8 mouse cellular contexts compared by ENCODE assay signal in the genomic region with DNA sequence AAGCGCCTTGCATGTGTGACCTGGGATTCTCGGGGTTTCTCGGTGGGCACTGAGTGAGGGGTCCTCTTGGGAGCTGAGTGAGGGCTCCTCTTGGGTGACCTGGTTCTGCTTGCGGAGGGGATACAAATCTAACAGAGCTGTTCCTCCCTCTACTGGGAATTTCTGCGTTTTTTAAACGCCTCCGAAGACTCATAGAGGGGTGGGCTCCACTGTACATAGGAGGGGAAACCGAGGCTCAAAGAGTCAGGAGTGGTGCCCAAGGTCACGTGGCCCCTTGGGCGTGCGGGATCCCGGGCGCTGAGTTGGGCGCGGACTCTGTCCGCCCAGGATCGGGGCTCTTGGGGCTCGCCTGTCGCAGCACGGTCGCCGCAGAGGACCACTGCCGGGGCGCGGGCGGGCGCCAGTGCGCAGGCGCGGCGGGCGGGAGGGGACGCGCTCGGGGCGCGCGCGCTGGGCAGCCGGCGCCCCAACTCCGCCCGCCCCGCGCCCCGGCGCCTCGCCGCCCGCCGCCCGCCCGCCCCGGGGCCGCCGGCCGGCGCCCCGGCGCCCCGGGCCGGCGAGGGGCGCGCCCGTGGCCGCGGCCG. TPM values are rescaled to one million over a fixed set of nuclear protein-coding genes. Genes with fewer than 3 reads are reported as not detected.
DNase-seq lines count a peak whose midpoint lies in the region; ATAC-seq and TF ChIP-seq lines count a peak whose summit lies in the region.
"Had no signal": no experiment of that assay in that cellular context is flagged by ENCODE, and none has a peak within 500 bp of the region (broad histone marks: within the 10 kb centered on the region; RNA-seq: fewer than 3 reads in every experiment).

A gene (plus strand): TSS at position 489 of the 584 bp plus-strand sequence.

- peaks cover 7% of the 10 kb centered on the region for H3K4me1 ChIP-seq in lung, embryonic 16.5 days (replicated peaks; ENCODE audit: control insufficient read depth, insufficient read depth, low read length)
- H3K4me1 ChIP-seq in heart, postnatal 0 days (ENCODE audit: control insufficient read depth, insufficient read depth): peaks cover 7% of the 10 kb centered on the region; the same call in 1 of the 2 replicates
- H3K4me1 ChIP-seq in neural tube, embryonic 11.5 days (ENCODE audit: control insufficient read depth, insufficient read depth, low read length): peaks cover 9% of the 10 kb centered on the region; the same call in 1 of the 2 replicates

- H3K4me2 ChIP-seq in lung, embryonic 16.5 days (ENCODE audit: low read depth, low read length): peak within 1 kb of the TSS; percentile 87
- peak within 1 kb of the TSS; percentile 72 for H3K4me2 ChIP-seq in heart, postnatal 0 days (ENCODE audit: low read depth, low read length)
- H3K4me2 ChIP-seq in neural tube, embryonic 11.5 days (ENCODE audit: low read depth): peak within 1 kb of the TSS; percentile 92

- H3K4me3 ChIP-seq in lung, embryonic 16.5 days (ENCODE audit: low read length): peak within 1 kb of the TSS; percentile 64
- peak within 1 kb of the TSS; percentile 48 for H3K4me3 ChIP-seq in heart, postnatal 0 days (ENCODE audit: low read depth, low read length)
- H3K4me3 ChIP-seq in neural tube, embryonic 11.5 days (ENCODE audit: low read depth, low read length): peak within 1 kb of the TSS; percentile 56

- H3K9ac ChIP-seq in lung, embryonic 16.5 days (ENCODE audit: low read length): peak within 1 kb of the TSS; percentile 58
- H3K9ac ChIP-seq in heart, postnatal 0 days (replicated peaks; ENCODE audit: low read depth, low read length): no peak within 1 kb of the TSS
- H3K9ac ChIP-seq in neural tube, embryonic 11.5 days (ENCODE audit: low read length): peak within 1 kb of the TSS; percentile 50

- WGBS in lung, embryonic 16.5 days: under 1% methylated on average over 22 of the region's 69 CpGs
- whole genome bisulfite sequencing in heart, postnatal 0 days: 1% methylated on average over 22 of the region's 69 CpGs
- WGBS in neural tube, embryonic 11.5 days: under 1% methylated on average over 36 of the region's 69 CpGs

- intact Hi-C loops in left cerebral cortex, postnatal 14 days (cut with DNase I): loop anchor here (10.0 kb wide), 1 partner anchor 98 kb away; no protein-coding TSS in a partner anchor

- ATAC-seq in lung, embryonic 16.5 days (ENCODE audit: low read depth): peak; percentile 53
- ATAC-seq in heart, postnatal 0 days (ENCODE audit: insufficient read depth, low read depth): peak; percentile 28; the same call in 1 of the 2 replicates
- peak; percentile 67 for ATAC-seq in neural tube, embryonic 11.5 days (ENCODE audit: insufficient read depth, low FRiP score, low TSS enrichment)
- ATAC-seq in megakaryocyte, adult 5-6 weeks (ENCODE audit: poor library complexity, severe bottlenecking): no peak

- H3K9me3 ChIP-seq in lung, embryonic 16.5 days (ENCODE audit: control insufficient read depth, low read length): no peaks in the 10 kb centered on the region
- no peaks in the 10 kb centered on the region for H3K9me3 ChIP-seq in heart, postnatal 0 days (replicated peaks; ENCODE audit: control insufficient read depth, low read length)
- H3K9me3 ChIP-seq in neural tube, embryonic 11.5 days (ENCODE audit: control insufficient read depth, low read length): no peaks in the 10 kb centered on the region

- peaks cover 54% of the 10 kb centered on the region for H3K27me3 ChIP-seq in lung, embryonic 16.5 days (ENCODE audit: control insufficient read depth, insufficient read depth, low read depth, low read length)
- H3K27me3 ChIP-seq in heart, postnatal 0 days (ENCODE audit: control insufficient read depth, insufficient read depth, low read length): peaks cover 94% of the 10 kb centered on the region
- peaks cover 26% of the 10 kb centered on the region for H3K27me3 ChIP-seq in neural tube, embryonic 11.5 days (ENCODE audit: control insufficient read depth, insufficient read depth, low read length)

- no peak for TF ChIP-seq CTCF in heart, postnatal 0 days (IDR thresholded peaks at IDR 0.05; ENCODE audit: low read depth)

- no peak for TF ChIP-seq EP300 in heart, postnatal 0 days (IDR thresholded peaks at IDR 0.05; ENCODE audit: low read depth)

- no peaks in the 10 kb centered on the region for H3K36me3 ChIP-seq in lung, embryonic 16.5 days (ENCODE audit: control insufficient read depth, insufficient read depth, low read length)
- no peaks in the 10 kb centered on the region for H3K36me3 ChIP-seq in heart, postnatal 0 days (replicated peaks; ENCODE audit: control insufficient read depth, insufficient read depth, low read length)
- no peaks in the 10 kb centered on the region for H3K36me3 ChIP-seq in neural tube, embryonic 11.5 days (ENCODE audit: control insufficient read depth, insufficient read depth, low read length)

- no peak for DNase-seq in lung, postnatal 10 days
- DNase-seq in cerebellum, postnatal 14 days: peak; percentile 76 to 87
- no peak for DNase-seq in heart, postnatal 0 days (ENCODE audit: low spot score)
- peak in 1 of 2 experiments; percentile 63 for DNase-seq in left cerebral cortex, postnatal 14 days (ENCODE audit: low spot score in 2 of 2)
- DNase-seq in neural tube, embryonic 11.5 days (ENCODE audit: low spot score): peak; percentile 74

- H3K27ac ChIP-seq in lung, embryonic 16.5 days (ENCODE audit: low read length): no peak within 1 kb of the TSS
- no peak within 1 kb of the TSS for H3K27ac ChIP-seq in heart, postnatal 0 days (ENCODE audit: low read depth)
- H3K27ac ChIP-seq in neural tube, embryonic 11.5 days (ENCODE audit: low read depth, low read length): no peak within 1 kb of the TSS

RNA-seq across cellular contexts. Expression of the gene that starts here (rescaled TPM):
- 0.54 and 0.65 TPM in 2 replicates for polyA plus RNA-seq in lung, embryonic 16.5 days (2015; fragmentation: Nextera tagmentation; extraction: Ambion mirVana)
- 1.6 and 2.9 TPM in 2 replicates for total RNA-seq in heart, postnatal 0 days (2014; rRNA removed; ENCODE audit: low replicate concordance)
- polyA plus RNA-seq in heart, postnatal 0 days (2015; fragmentation: Nextera tagmentation; extraction: Ambion mirVana): 0.22 and 0.30 TPM in 2 replicates
- total RNA-seq in left cerebral cortex, postnatal 14 days (2021): 100 to 1,000 TPM; 319 to 338 TPM
- polyA plus RNA-seq in neural tube, embryonic 11.5 days (2014; fragmentation: Nextera tagmentation; extraction: Ambion mirVana): 1.6 and 2.0 TPM in 2 replicates
- not detected in 2 replicates for total RNA-seq in megakaryocyte, adult 5-6 weeks (2015)
- total RNA-seq in megakaryocyte, adult 5-6 weeks (2017): not detected in 2 replicates
- total RNA-seq: neutrophil, adult 5-6 weeks had no signal

Comparison
In these comparisons a context has a peak if more than half of its experiments do, and no peak if none do; other contexts are left out.
1. RNA of the gene that starts here (total RNA-seq): 319 to 338 TPM in left cerebral cortex, postnatal 14 days; 1.6 to 2.9 TPM in heart, postnatal 0 days and not detected in megakaryocyte, adult 5-6 weeks; every median in the first group is over 10 times any median in the second.
2. Peak in ATAC-seq, H3K4me3 ChIP-seq, H3K9ac ChIP-seq and H3K4me2 ChIP-seq in lung, embryonic 16.5 days; RNA of the gene not detected or under 1 TPM.
3. DNase-seq: peak in cerebellum, postnatal 14 days (2 of 2) and neural tube, embryonic 11.5 days (single experiment); none in lung, postnatal 10 days (single experiment) and heart, postnatal 0 days (single experiment).
4. Peak in every context shown above with its lines, with median percentiles within 50 percentile points of each other: H3K4me2 ChIP-seq and H3K4me3 ChIP-seq.